Mouse (Mus musculus): Measurements from ENCODE around the gene Grap2.

- no peak for TF ChIP-seq CTCF (IDR thresholded peaks at IDR 0.05; ENCODE audit: borderline replicate concordance, extremely low read depth, insufficient read depth, insufficient read length)
- no peak for TF ChIP-seq POLR2A (IDR thresholded peaks at IDR 0.05; ENCODE audit: borderline replicate concordance, extremely low read depth, insufficient read depth, insufficient read length, poor library complexity, severe bottlenecking)
Measured at GRCm38 (mm10) chr15:80688536-80688935, 116.1 kb downstream of the Grap2 start.

All from brain, embryonic 14.5 days (tissue).